Mouse (Mus musculus) thymus, adult 2 months (tissue): Measurements from ENCODE around the gene Pla2g4a. TPM values are rescaled to one million over a fixed set of nuclear protein-coding genes. Genes with fewer than 3 reads are reported as not detected.
"Not testable (repeated sequence)": the region's sequence is repeated elsewhere in the genome, so short reads cannot be mapped to it uniquely, and the experiment has no call there.

Source experiments
- DNase-seq: peaks from one replicate; pipeline ENCODE4 v3.0.0; 2021
- H3K27ac ChIP-seq: fragments of 200-500 bp; 2 replicates; pipeline ENCODE4 v1.5.1; 2012; ENCODE audit warnings: low read length, control low read depth; ENCODE audit not compliant: control insufficient read depth, insufficient read depth
- H3K27me3 ChIP-seq: fragments of 200-500 bp; 2 replicates; pipeline ENCODE4 v1.6.1; 2012; ENCODE audit warnings: mild to moderate bottlenecking, low read length, moderate library complexity, mixed read lengths; ENCODE audit not compliant: control insufficient read depth, insufficient read depth
- H3K36me3 ChIP-seq: fragments of 200-500 bp; 2 replicates; pipeline ENCODE4 v1.6.1; 2012; ENCODE audit warnings: mild to moderate bottlenecking, low read length, moderate library complexity; ENCODE audit not compliant: control insufficient read depth, insufficient read depth
- H3K4me1 ChIP-seq: fragments of 200-500 bp; replicated peaks from 2 replicates; pipeline ENCODE4 v1.6.1; 2012; ENCODE audit warnings: low read length; ENCODE audit not compliant: control insufficient read depth, insufficient read depth
- H3K4me3 ChIP-seq: fragments of 200-500 bp; 2 replicates; pipeline ENCODE4 v1.5.1; 2012; ENCODE audit warnings: mild to moderate bottlenecking, low read length, control low read depth, moderate library complexity; ENCODE audit not compliant: control insufficient read depth, insufficient read depth
- CTCF ChIP-seq: fragments of 200-500 bp; IDR thresholded peaks from 2 replicates; pipeline ENCODE4 v1.5.1; 2012; ENCODE audit warnings: mild to moderate bottlenecking, control low read depth, low read length, moderate library complexity, borderline replicate concordance; ENCODE audit not compliant: control insufficient read depth, poor library complexity, insufficient read depth; ENCODE audit errors: extremely low read depth
- POLR2A ChIP-seq: fragments of 200-500 bp; IDR thresholded peaks from 2 replicates; pipeline ENCODE4 v1.6.1; 2012; ENCODE audit warnings: mild to moderate bottlenecking, low read length, control low read depth, moderate library complexity; ENCODE audit not compliant: control insufficient read depth, poor library complexity, insufficient read depth; ENCODE audit errors: extremely low read depth
- WGBS: fragments of 180-500 bp; shearing (Covaris S2); methylation state at CpG from one replicate; pipeline ENCODE4 v1.1.7; 2018; 5-methylcytosine and 5-hydroxymethylcytosine counted together
- polyA plus RNA-seq: library from polyadenylated mRNA; depleted of rRNA; stranded (reverse); fragments of >200 nt; gene quantifications from 2 replicates; pipeline ENCODE4 v1.2.3, GENCODE M21; 2012

The Pla2g4a gene
- polyA plus RNA-seq, 1 experiment, result 1.7 TPM

GRCm38 (mm10) chr1:149939261-149940032, 21.6 kb downstream of the Pla2g4a start:
- Histone ChIP-seq H3K27ac (no peak overlapping the region), H3K4me3 (no peak overlapping the region), H3K36me3 (no peaks in the 10 kb centered on the region), H3K4me1 (no peaks in the 10 kb centered on the region), H3K27me3 (no peaks in the 10 kb centered on the region)
- 31% methylated on average over 9 of the region's 9 CpGs for WGBS
- no peak for DNase-seq
- TF ChIP-seq CTCF (no peak), POLR2A (no peak)

GRCm38 (mm10) chr1:149937825-149938224, 23.3 kb downstream of the Pla2g4a start:
- no peak for TF ChIP-seq CTCF
- TF ChIP-seq POLR2A, result no peak
- 23% methylated on average over 4 of the region's 4 CpGs for WGBS
- H3K4me3 ChIP-seq, result no peak overlapping the region

GRCm38 (mm10) chr1:149929140-149929539, 31.9 kb downstream of the Pla2g4a start:
- WGBS, result 91% methylated on average over 5 of the region's 5 CpGs

More at GRCm38 (mm10) chr1:149937825-149938224, 23.3 kb downstream of the Pla2g4a start:
- Histone ChIP-seq H3K27me3 (no peaks in the 10 kb centered on the region), H3K27ac (no peak overlapping the region), H3K36me3 (no peaks in the 10 kb centered on the region), H3K4me1 (no peaks in the 10 kb centered on the region)
- no peak for DNase-seq

GRCm38 (mm10) chr1:149923737-149924136, 37.4 kb downstream of the Pla2g4a start:
- not testable (repeated sequence) for H3K4me3 ChIP-seq, H3K36me3 ChIP-seq, DNase-seq, H3K27me3 ChIP-seq, H3K4me1 ChIP-seq, H3K27ac ChIP-seq
- WGBS, result 84% methylated on average over 1 of the region's 1 CpGs

More at GRCm38 (mm10) chr1:149929140-149929539, 31.9 kb downstream of the Pla2g4a start:
- TF ChIP-seq CTCF, result no peak
- no peak for TF ChIP-seq POLR2A
- Histone ChIP-seq H3K27ac (no peak overlapping the region), H3K4me3 (no peak overlapping the region), H3K4me1 (no peaks in the 10 kb centered on the region), H3K27me3 (no peaks in the 10 kb centered on the region), H3K36me3 (no peaks in the 10 kb centered on the region)
- DNase-seq, result no peak

GRCm38 (mm10) chr1:149922219-149922618, 38.9 kb downstream of the Pla2g4a start:
- Histone ChIP-seq H3K4me1 (no peaks in the 10 kb centered on the region), H3K36me3 (no peaks in the 10 kb centered on the region), H3K27ac (no peak overlapping the region), H3K27me3 (no peaks in the 10 kb centered on the region), H3K4me3 (no peak overlapping the region)
- no peak for TF ChIP-seq POLR2A
- TF ChIP-seq CTCF, result no peak
- WGBS, result 94% methylated on average over 1 of the region's 1 CpGs
- no peak for DNase-seq

GRCm38 (mm10) chr1:149921325-149921724, 39.8 kb downstream of the Pla2g4a start:
- Histone ChIP-seq H3K27me3 (no peaks in the 10 kb centered on the region), H3K36me3 (no peaks in the 10 kb centered on the region), H3K4me1 (no peaks in the 10 kb centered on the region), H3K27ac (no peak overlapping the region), H3K4me3 (no peak overlapping the region)
- no peak for DNase-seq
- TF ChIP-seq CTCF, result no peak
- 94% methylated on average over 5 of the region's 5 CpGs for WGBS

GRCm38 (mm10) chr1:149919301-149919700, 41.8 kb downstream of the Pla2g4a start:
- DNase-seq, result no peak
- WGBS, result 98% methylated on average over 7 of the region's 7 CpGs
- TF ChIP-seq POLR2A (no peak), CTCF (no peak)
- no peaks in the 10 kb centered on the region for H3K27me3 ChIP-seq
- H3K4me1 ChIP-seq, result no peaks in the 10 kb centered on the region
- H3K4me3 ChIP-seq, result no peak overlapping the region
- no peaks in the 10 kb centered on the region for H3K36me3 ChIP-seq
- no peak overlapping the region for H3K27ac ChIP-seq
